In the genomic region with DNA sequence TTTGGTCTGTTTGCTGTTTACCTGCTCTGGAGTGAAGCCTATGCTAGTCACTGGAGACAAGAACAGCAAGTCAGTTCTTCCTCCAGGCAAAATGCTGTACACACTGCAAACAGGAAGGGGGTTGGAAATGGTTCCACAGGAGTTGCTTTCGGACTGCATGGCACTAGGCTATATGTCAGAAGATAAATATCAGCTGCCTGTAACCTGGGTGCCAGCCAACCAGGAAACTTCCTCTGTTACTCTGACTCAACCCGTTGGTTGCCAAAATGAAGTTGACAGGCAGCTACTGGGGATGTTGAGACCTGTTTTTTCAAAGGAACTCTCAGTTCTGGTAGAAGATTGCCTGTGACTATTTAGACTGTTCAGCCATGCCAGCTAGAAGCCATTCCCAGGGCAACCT, we compare ENCODE assay signal across 25 mouse cellular contexts. TPM values are rescaled to one million over a fixed set of nuclear protein-coding genes. Genes with fewer than 3 reads are reported as not detected.
A peak's percentile ranks its signal among the peaks of the same experiment; 100 is the strongest.
DNase-seq lines count a peak whose midpoint lies in the region; ATAC-seq and TF ChIP-seq lines count a peak whose summit lies in the region.
"Had no signal": no experiment of that assay in that cellular context is flagged by ENCODE, and none has a peak within 500 bp of the region (broad histone marks: within the 10 kb centered on the region; RNA-seq: fewer than 3 reads in every experiment).

No protein-coding gene starts in this region.

- 31% methylated on average over 2 of the region's 2 CpGs for WGBS in kidney, adult 2 months
- WGBS in lung, postnatal 0 days: 18% methylated on average over 2 of the region's 2 CpGs

- no peak overlapping the region for H3K4me3 ChIP-seq in kidney, adult 2 months (ENCODE audit: insufficient read depth, low read depth, low read length)
- H3K4me3 ChIP-seq in lung, postnatal 0 days (ENCODE audit: low read depth, low read length): no peak overlapping the region
- H3K4me3 ChIP-seq: embryonic facial prominence, embryonic 12.5 days; forebrain, embryonic 10.5 days; heart, adult 2 months; heart, embryonic 15.5 days; hindbrain, embryonic 10.5 days; limb, embryonic 13.5 days; midbrain, embryonic 15.5 days; stomach, embryonic 15.5 days had no signal

- no peak for TF ChIP-seq POLR2A in kidney, adult 2 months (IDR thresholded peaks at IDR 0.05; ENCODE audit: low read depth, low read length)

- H3K36me3 ChIP-seq in kidney, adult 2 months (ENCODE audit: control insufficient read depth, insufficient read depth, low read length): no peaks in the 10 kb centered on the region
- H3K36me3 ChIP-seq in lung, postnatal 0 days (ENCODE audit: insufficient read depth, low read length): no peaks in the 10 kb centered on the region
- H3K36me3 ChIP-seq: embryonic facial prominence, embryonic 12.5 days; forebrain, embryonic 10.5 days; heart, embryonic 15.5 days; hindbrain, embryonic 10.5 days; limb, embryonic 13.5 days; midbrain, embryonic 15.5 days; stomach, embryonic 15.5 days had no signal

- ATAC-seq in lung, postnatal 0 days: 0 out of 2 replicates have a peak, but pooled peaks have one; percentile 33
- no peak for ATAC-seq in erythroblast, adult 5-6 weeks (replicated peaks; ENCODE audit: low FRiP score, poor library complexity, severe bottlenecking)
- ATAC-seq: midbrain, embryonic 15.5 days had no signal

- no peak overlapping the region for H3K9ac ChIP-seq in lung, postnatal 0 days (replicated peaks; ENCODE audit: low read depth)
- H3K9ac ChIP-seq: embryonic facial prominence, embryonic 12.5 days; heart, embryonic 15.5 days; limb, embryonic 13.5 days; liver, embryonic 14.5 days; midbrain, embryonic 15.5 days; stomach, embryonic 15.5 days had no signal

- no peaks in the 10 kb centered on the region for H3K9me3 ChIP-seq in lung, postnatal 0 days (ENCODE audit: low read length)
- H3K9me3 ChIP-seq: embryonic facial prominence, embryonic 12.5 days; forebrain, embryonic 10.5 days; heart, embryonic 15.5 days; hindbrain, embryonic 10.5 days; limb, embryonic 13.5 days; midbrain, embryonic 15.5 days; stomach, embryonic 15.5 days had no signal

- H3K27me3 ChIP-seq in kidney, adult 2 months (replicated peaks; ENCODE audit: control insufficient read depth, insufficient read depth, low read length): no peaks in the 10 kb centered on the region
- H3K27me3 ChIP-seq in lung, postnatal 0 days (replicated peaks; ENCODE audit: insufficient read depth, low read length): no peaks in the 10 kb centered on the region
- H3K27me3 ChIP-seq: embryonic facial prominence, embryonic 12.5 days; heart, embryonic 15.5 days; limb, embryonic 13.5 days; midbrain, embryonic 15.5 days; stomach, embryonic 15.5 days had no signal

- no peak overlapping the region for H3K27ac ChIP-seq in kidney, adult 2 months (ENCODE audit: insufficient read depth, low read depth, low read length)
- H3K27ac ChIP-seq in lung, postnatal 0 days (ENCODE audit: low read length): no peak overlapping the region
- H3K27ac ChIP-seq: embryonic facial prominence, embryonic 12.5 days; forebrain, embryonic 10.5 days; heart, adult 2 months; heart, embryonic 15.5 days; hindbrain, embryonic 10.5 days; limb, embryonic 13.5 days; liver, embryonic 14.5 days; midbrain, embryonic 15.5 days; stomach, embryonic 15.5 days had no signal

- TF ChIP-seq EP300 in lung, postnatal 0 days (IDR thresholded peaks at IDR 0.05): no peak

- H3K4me1 ChIP-seq in kidney, adult 2 months (ENCODE audit: control insufficient read depth, insufficient read depth, low read length): no peaks in the 10 kb centered on the region
- no peaks in the 10 kb centered on the region for H3K4me1 ChIP-seq in lung, postnatal 0 days (ENCODE audit: insufficient read depth, low read depth, low read length)
- H3K4me1 ChIP-seq: embryonic facial prominence, embryonic 12.5 days; forebrain, embryonic 10.5 days; heart, embryonic 15.5 days; hindbrain, embryonic 10.5 days; limb, embryonic 13.5 days; midbrain, embryonic 15.5 days; stomach, embryonic 15.5 days had no signal

- TF ChIP-seq CTCF in kidney, adult 2 months (conservative IDR thresholded peaks at IDR 0.05; ENCODE audit: insufficient read depth, insufficient read length, low read depth, low read length): no peak
- no peak for TF ChIP-seq CTCF in lung, postnatal 0 days (IDR thresholded peaks at IDR 0.05)

- no peak overlapping the region for H3K4me2 ChIP-seq in lung, postnatal 0 days (replicated peaks; ENCODE audit: low read depth, low read length)
- H3K4me2 ChIP-seq: embryonic facial prominence, embryonic 12.5 days; heart, embryonic 15.5 days; limb, embryonic 13.5 days; midbrain, embryonic 15.5 days; stomach, embryonic 15.5 days had no signal

- DNase-seq in kidney, adult 2 months: peak; percentile 10
- DNase-seq in kidney, postnatal 14 days: no peak
- DNase-seq in urinary bladder, postnatal 14 days (ENCODE audit: low spot score): peak; percentile 79
- no peak for DNase-seq in urinary bladder, postnatal 10 days (ENCODE audit: low spot score)
- peak; percentile 60 for DNase-seq in lung, postnatal 0 days (ENCODE audit: low spot score)
- no peak for DNase-seq in left cerebral cortex, adult 9 months (ENCODE audit: low spot score in 2 of 2)
- no peak for DNase-seq in frontal cortex, adult 2 months (ENCODE audit: extremely low spot score in 1 of 2, low spot score in 1 of 2)
- DNase-seq: adrenal gland, adult 2 months; cerebellum, adult 11-12 months; gastrocnemius, postnatal 10 days; heart, adult 2 months had no signal

RNA-seq across cellular contexts. Expression of a gene that starts 6.5 kb away (rescaled TPM):
- polyA plus RNA-seq in kidney, adult 2 months (2012; rRNA removed): 0.06 TPM in 1 of 2 replicates, not detected in the other
- 0.42 and 0.88 TPM in 2 replicates for polyA plus RNA-seq in lung, postnatal 0 days (2015; fragmentation: Nextera tagmentation; extraction: Ambion mirVana)
- not detected in 2 replicates for total RNA-seq in erythroblast, adult 5-6 weeks (2015; ENCODE audit: low replicate concordance)
- total RNA-seq in erythroblast, adult 5-6 weeks (2017; ENCODE audit: low replicate concordance): not detected in 2 replicates
- polyA plus RNA-seq in frontal cortex, adult 2 months (2012; rRNA removed): not detected in 2 replicates
- total RNA-seq: adrenal gland, adult 2 months; gastrocnemius, postnatal 10 days; layer of hippocampus, postnatal 10 days had no signal
- polyA plus RNA-seq: adrenal gland, adult 2 months; C2C12; forebrain, embryonic 10.5 days; hindbrain, embryonic 10.5 days; limb, embryonic 13.5 days; liver, embryonic 14.5 days; midbrain, embryonic 15.5 days; neural tube, embryonic 11.5 days; spleen, adult 2 months had no signal

RNA-seq across cellular contexts. Expression of a gene that starts 10.4 kb away (rescaled TPM):
- not detected in 2 replicates for polyA plus RNA-seq in kidney, adult 2 months (2012; rRNA removed)
- 21.5 and 29.4 TPM in 2 replicates for polyA plus RNA-seq in lung, postnatal 0 days (2015; fragmentation: Nextera tagmentation; extraction: Ambion mirVana)
- not detected in 2 replicates for total RNA-seq in erythroblast, adult 5-6 weeks (2015; ENCODE audit: low replicate concordance)
- not detected in 2 replicates for total RNA-seq in erythroblast, adult 5-6 weeks (2017; ENCODE audit: low replicate concordance)
- polyA plus RNA-seq in frontal cortex, adult 2 months (2012; rRNA removed): 149 and 180 TPM in 2 replicates
- total RNA-seq: adrenal gland, adult 2 months; heart, adult 2 months had no signal
- polyA plus RNA-seq: adrenal gland, adult 2 months; heart, adult 2 months; heart, embryonic 15.5 days; liver, embryonic 14.5 days had no signal

RNA-seq across cellular contexts. Expression of a gene that starts 35.0 kb away (rescaled TPM):
- 0.03 TPM in 2 replicates for polyA plus RNA-seq in kidney, adult 2 months (2012; rRNA removed)
- polyA plus RNA-seq in lung, postnatal 0 days (2015; fragmentation: Nextera tagmentation; extraction: Ambion mirVana): 0.06 and 0.07 TPM in 2 replicates
- not detected in 2 replicates for total RNA-seq in erythroblast, adult 5-6 weeks (2015; ENCODE audit: low replicate concordance)
- not detected in 2 replicates for total RNA-seq in erythroblast, adult 5-6 weeks (2017; ENCODE audit: low replicate concordance)
- polyA plus RNA-seq in frontal cortex, adult 2 months (2012; rRNA removed): 1.8 and 2.0 TPM in 2 replicates
- total RNA-seq: gastrocnemius, postnatal 10 days; heart, adult 2 months had no signal
- polyA plus RNA-seq: adrenal gland, adult 2 months; C2C12; embryonic facial prominence, embryonic 12.5 days; forebrain, embryonic 10.5 days; heart, embryonic 15.5 days; limb, embryonic 13.5 days; liver, embryonic 14.5 days; neural tube, embryonic 11.5 days; spleen, adult 2 months; stomach, embryonic 15.5 days; thymus, postnatal 0 days had no signal

Comparison
In these comparisons a context has a peak if more than half of its experiments do, and no peak if none do; other contexts are left out.
1. DNase-seq: peak in kidney, adult 2 months (single experiment), urinary bladder, postnatal 14 days (single experiment) and lung, postnatal 0 days (single experiment); none in kidney, postnatal 14 days (single experiment), urinary bladder, postnatal 10 days (single experiment), left cerebral cortex, adult 9 months (0 of 2) and frontal cortex, adult 2 months (0 of 2).
2. RNA of a gene that starts 10.4 kb away (polyA plus RNA-seq): 149 to 180 TPM in frontal cortex, adult 2 months and 21.5 to 29.4 TPM in lung, postnatal 0 days; not detected in kidney, adult 2 months; every median in the first group is over 10 times any median in the second.